Mouse (Mus musculus) heart, postnatal 4 days (tissue): ENCODE data around the gene Uqcrfs1. TPM values are rescaled to one million over a fixed set of nuclear protein-coding genes. Genes with fewer than 3 reads are reported as not detected.

Experiments
- DNase-seq: peaks from one replicate; pipeline ENCODE4 v3.0.0; 2021
- total RNA-seq, 2 experiments: library from RNA; stranded (reverse); gene quantifications; 2 replicates each; pipeline ENCODE4 v1.2.3; 2021

Uqcrfs1 gene
- 100 to 1,000 TPM; 718 to 749 TPM for total RNA-seq

GRCm38 (mm10) chr13:30544856-30545604, at the start of gene Uqcrfs1:
Gene Uqcrfs1, minus strand, starts transcription at chr13:30545362.
- DNase-seq = peak; percentile 99

GRCm38 (mm10) chr13:30585786-30586185, 40.6 kb upstream of the Uqcrfs1 start:
- DNase-seq = no peak

DNA sequence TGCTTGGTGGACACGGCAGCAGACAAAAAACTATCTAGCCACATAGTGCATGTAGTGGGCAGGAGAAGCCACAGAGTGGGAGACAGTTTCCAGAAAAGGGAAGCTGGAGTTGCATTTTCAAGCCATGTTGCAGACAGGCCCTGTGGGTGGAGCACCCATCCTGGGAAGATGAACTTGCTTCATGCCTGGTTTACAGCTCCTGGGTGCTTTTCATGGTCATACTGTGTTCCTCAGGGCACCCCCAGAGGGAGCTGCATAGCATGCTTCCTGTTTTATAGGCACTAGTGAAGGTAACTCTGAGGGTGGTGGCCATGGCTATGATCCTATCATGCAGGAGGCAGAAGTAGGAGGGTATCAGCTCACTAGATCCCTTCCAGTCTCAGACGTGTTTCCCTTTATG, 37.4 kb upstream of the Uqcrfs1 start:
- no peak for DNase-seq

- DNase-seq = no peak
Measured at GRCm38 (mm10) chr13:30578806-30579205, 33.6 kb upstream of the Uqcrfs1 start.

- no peak for DNase-seq
Measured at GRCm38 (mm10) chr13:30576819-30577218, 31.7 kb upstream of the Uqcrfs1 start.

DNA sequence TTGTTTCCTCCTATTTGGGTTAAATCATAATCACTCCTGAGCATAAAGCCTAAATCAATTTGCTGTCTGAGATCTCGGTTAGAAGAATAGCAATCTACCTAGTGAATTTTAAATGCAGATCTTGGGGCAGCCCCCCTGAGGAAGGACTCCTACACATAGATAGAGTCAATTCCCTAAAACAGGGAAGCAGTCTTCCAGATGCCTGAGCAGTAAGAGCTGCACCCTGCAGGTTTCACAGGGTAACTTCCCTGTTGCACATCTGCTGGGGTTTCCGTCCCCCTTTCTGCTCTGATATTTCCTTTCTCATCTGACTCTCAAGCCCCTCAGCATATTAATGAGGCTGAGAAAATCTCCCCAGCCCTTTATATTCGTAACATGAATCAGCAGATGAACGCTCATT, 27.8 kb upstream of the Uqcrfs1 start:
- no peak for DNase-seq

DNA sequence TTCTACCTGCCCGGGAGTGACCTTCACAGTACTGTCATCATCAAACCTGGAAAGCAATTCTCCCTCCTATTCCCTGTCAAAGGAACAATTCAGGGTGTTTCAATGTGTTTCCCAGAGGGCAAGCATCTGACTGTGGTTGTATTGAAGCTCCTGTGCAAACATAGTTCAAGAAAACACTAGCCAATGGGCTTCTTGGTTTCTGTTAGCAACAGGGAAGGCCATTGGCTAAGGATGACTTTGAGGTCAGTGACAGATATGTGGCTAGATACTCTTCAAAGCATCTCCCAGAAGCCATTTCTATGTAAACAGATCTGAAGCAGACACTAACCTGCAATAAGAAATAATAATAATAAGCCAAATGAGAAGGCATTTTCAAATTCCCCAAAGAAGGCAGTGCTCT, 25.0 kb upstream of the Uqcrfs1 start:
- no peak for DNase-seq

- DNase-seq = no peak
Measured at GRCm38 (mm10) chr13:30567571-30567970, 22.4 kb upstream of the Uqcrfs1 start.

GRCm38 (mm10) chr13:30566767-30567166, 21.6 kb upstream of the Uqcrfs1 start:
- peak; percentile 67 for DNase-seq

DNA sequence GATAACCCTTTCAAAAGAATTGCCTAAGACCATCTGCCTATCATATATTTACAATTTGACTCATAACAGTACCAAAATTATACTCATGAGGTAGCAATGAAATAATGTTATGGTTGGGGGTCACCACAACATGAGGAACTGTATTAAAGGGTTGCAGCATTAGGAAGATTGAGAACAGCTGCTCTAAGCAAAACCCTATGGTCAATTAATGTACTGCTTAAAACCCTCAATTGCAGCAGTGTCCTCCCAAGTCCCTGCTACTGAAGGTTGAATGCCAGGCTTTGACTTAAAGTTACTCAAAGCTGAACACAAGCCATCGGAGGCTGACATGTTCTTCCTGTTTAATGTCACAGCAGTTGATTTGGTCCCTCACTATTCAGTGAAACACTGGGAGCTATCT, 15.4 kb upstream of the Uqcrfs1 start:
- no peak for DNase-seq

GRCm38 (mm10) chr13:30560052-30560451, 14.9 kb upstream of the Uqcrfs1 start:
- DNase-seq = no peak

GRCm38 (mm10) chr13:30557751-30558150, 12.6 kb upstream of the Uqcrfs1 start:
- no peak for DNase-seq

DNA sequence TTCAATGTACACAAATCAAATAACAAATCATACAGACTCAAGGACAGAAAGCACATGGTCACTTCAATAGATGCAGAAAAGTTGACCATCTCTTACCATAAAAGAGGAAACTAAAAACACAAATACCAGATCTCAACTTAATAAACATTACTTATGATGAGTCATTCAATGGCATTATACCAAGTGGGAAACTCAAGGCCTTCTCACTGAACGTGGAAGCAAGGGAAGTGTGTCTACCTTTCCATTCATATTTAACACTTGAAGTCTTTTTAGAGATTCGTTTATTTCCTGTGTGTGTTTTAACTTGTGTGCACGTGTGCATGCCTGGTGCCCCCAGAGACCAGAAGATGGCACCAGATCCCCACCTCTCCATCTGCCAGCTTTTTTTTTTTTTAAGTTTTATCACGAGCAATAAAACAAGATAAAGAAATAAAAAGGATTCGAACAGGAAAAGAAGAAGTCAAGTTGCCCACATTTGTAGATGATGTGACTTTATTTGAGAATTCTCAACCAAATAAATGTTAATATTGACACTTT, 8.0 kb upstream of the Uqcrfs1 start:
- DNase-seq = no peak

GRCm38 (mm10) chr13:30549339-30549738, 4.2 kb upstream of the Uqcrfs1 start:
- no peak for DNase-seq

- peak; percentile 91 for DNase-seq
Measured at GRCm38 (mm10) chr13:30548835-30549234, 3.7 kb upstream of the Uqcrfs1 start.

- DNase-seq = peak; percentile 76
Measured at GRCm38 (mm10) chr13:30530761-30531160, 14.4 kb downstream of the Uqcrfs1 start.

DNA sequence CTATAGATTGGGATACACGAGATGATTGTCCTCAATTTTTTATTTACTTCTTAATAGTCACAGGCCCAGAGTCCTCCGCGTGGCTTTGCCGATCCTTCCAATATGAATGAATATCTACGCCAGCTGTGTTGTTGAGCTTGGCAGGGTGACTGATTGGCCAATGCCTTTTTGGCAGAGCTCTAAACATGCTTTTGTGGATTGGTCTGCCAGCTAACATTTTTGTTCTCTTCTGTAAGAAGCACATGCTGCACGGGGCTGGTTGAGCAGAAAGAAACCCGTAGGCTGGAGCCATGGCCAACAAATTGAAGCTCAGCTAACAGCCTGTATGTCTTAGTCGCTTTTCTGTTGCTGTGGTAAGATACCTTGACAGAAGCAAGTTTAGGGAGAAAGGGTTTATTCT, 20.2 kb downstream of the Uqcrfs1 start:
- peak; percentile 41 for DNase-seq

GRCm38 (mm10) chr13:30523971-30524370, 21.2 kb downstream of the Uqcrfs1 start:
- peak; percentile 31 for DNase-seq

DNA sequence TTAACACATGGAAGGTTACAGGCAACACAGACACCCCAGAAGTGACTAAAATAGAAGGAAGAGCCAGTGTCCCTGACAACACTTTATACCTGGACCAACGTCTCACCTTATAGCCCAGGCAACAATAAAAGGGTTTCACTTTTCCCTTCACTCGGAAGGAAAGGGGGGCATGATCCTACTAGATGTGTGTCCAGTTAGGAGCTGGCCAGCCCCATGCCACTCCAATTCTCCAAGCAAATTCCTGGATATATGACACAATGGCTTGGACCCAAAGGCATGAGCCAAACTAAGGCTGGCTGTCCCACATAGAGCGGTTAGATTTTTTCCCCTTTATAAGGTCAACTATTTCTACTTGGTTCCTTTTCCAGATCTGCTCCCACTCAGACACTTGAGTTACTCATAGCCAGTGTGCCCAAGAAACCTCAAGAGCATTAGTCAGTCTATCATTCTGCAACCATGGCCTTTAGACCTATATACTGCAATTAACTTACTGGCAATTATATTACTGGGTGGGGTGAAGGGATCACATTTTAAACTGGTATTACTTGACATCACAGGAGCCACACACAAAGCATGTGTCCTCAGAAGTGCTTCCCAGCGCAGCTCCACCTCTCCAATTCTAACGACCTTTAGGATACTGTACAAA, 21.8 kb downstream of the Uqcrfs1 start:
- no peak for DNase-seq

- DNase-seq = no peak
Measured at GRCm38 (mm10) chr13:30521282-30521902, 23.8 kb downstream of the Uqcrfs1 start.

DNA sequence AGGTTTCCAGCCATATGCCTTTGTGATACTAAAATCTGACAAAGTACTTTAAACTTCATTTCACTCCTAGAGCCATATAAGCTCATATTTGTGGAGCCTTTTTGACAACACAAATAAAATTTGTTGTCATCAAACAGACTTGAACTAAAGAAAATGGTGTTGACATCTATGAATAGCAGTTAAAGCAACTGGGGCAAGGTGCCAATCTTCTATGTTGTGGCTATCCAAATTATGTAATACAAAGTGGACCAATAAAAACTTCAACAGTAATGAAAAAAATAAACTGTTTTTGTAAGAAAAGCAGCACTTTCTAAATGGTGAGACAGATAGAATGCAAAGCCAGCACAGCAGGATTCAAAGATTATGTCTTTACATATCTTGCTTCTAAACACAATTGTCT, 27.0 kb downstream of the Uqcrfs1 start:
- DNase-seq = no peak

DNA sequence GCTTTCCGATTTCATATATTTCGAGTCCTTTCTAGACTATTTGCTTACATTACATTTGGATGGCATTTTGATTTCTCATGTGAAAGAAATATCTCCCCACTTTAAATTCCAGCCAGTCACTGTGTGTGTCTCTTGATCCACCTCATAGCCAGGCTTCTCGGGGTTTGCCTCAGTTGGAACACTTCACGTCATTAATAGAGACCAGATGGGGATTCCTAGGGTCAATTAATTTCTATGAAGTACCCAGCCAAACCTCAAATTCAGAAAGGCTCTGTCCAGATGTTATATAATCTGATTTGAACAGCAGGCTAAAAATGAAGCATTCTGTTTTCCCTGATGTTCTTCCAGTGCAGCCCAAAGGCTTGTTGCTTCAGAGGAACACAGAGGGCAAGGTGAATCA, 37.5 kb downstream of the Uqcrfs1 start:
- DNase-seq = no peak

- DNase-seq = no peak
Measured at GRCm38 (mm10) chr13:30501860-30502395, 43.2 kb downstream of the Uqcrfs1 start.
